Mouse (Mus musculus) intestine, embryonic 16.5 days (tissue): ENCODE results near the gene Prkn. TPM values are rescaled to one million over a fixed set of nuclear protein-coding genes. Genes with fewer than 3 reads are reported as not detected.

Source experiments
- ATAC-seq: fragments of 200-750 bp; cut with Nextera tagmentation; 2 replicates; pipeline ENCODE4 v1.8.0; 2017; ENCODE audit warnings: moderate TSS enrichment, moderate library complexity
- H3K27ac ChIP-seq: fragments of 300-500 bp; sonication (generic); 2 replicates; pipeline ENCODE4 v1.5.1; 2014; ENCODE audit warnings: mild to moderate bottlenecking, low read length
- H3K27me3 ChIP-seq: fragments of 300-500 bp; sonication (generic); replicated peaks from 2 replicates; pipeline ENCODE4 v1.6.1; 2014; ENCODE audit warnings: low read length, control low read depth, mixed read lengths; ENCODE audit not compliant: control insufficient read depth, insufficient read depth
- H3K36me3 ChIP-seq: fragments of 300-500 bp; sonication (generic); 2 replicates; pipeline ENCODE4 v1.6.1; 2014; ENCODE audit warnings: low read length, control low read depth; ENCODE audit not compliant: control insufficient read depth, insufficient read depth
- H3K4me1 ChIP-seq: fragments of 300-500 bp; sonication (generic); 2 replicates; pipeline ENCODE4 v1.6.1; 2014; ENCODE audit warnings: low read length, control low read depth, mixed read lengths; ENCODE audit not compliant: control insufficient read depth, insufficient read depth
- H3K4me2 ChIP-seq: fragments of 300-500 bp; sonication (generic); 2 replicates; pipeline ENCODE4 v1.6.1; 2014; ENCODE audit warnings: low read depth, low read length, control low read depth
- H3K4me3 ChIP-seq: fragments of 300-500 bp; sonication (generic); 2 replicates; pipeline ENCODE4 v1.5.1; 2014; ENCODE audit warnings: mild to moderate bottlenecking, low read length
- H3K9ac ChIP-seq: fragments of 300-500 bp; sonication (generic); 2 replicates; pipeline ENCODE4 v1.6.1; 2014; ENCODE audit warnings: low read depth, low read length
- H3K9me3 ChIP-seq: fragments of 300-500 bp; sonication (generic); 2 replicates; pipeline ENCODE4 v1.6.1; 2016; ENCODE audit warnings: low read length, control low read depth; ENCODE audit not compliant: control insufficient read depth
- WGBS: fragments of 180-500 bp; shearing (Covaris S2); extraction: QIAGEN DNeasy Blood & Tissue Kit; methylation state at CpG from one replicate; pipeline ENCODE4 v1.1.7; 2014; 5-methylcytosine and 5-hydroxymethylcytosine counted together
- polyA plus RNA-seq: library from polyadenylated mRNA; unstranded; fragments of >200 nt; fragmentation: Nextera tagmentation; extraction: Ambion mirVana; gene quantifications from 2 replicates; pipeline ENCODE4 v1.2.1, GENCODE M21; 2015

Prkn gene
- polyA plus RNA-seq, 1 experiment from 2014 or later: 1.3 TPM

GRCm38 (mm10) chr17:10959066-10959864 is 119.1 kb downstream of the Prkn start:
- Histone ChIP-seq H3K4me3 (no peak overlapping the region), H3K27ac (no peak overlapping the region), H3K4me2 (no peak overlapping the region), H3K36me3 (no peaks in the 10 kb centered on the region), H3K4me1 (no peaks in the 10 kb centered on the region), H3K9me3 (no peaks in the 10 kb centered on the region), H3K27me3 (no peaks in the 10 kb centered on the region), H3K9ac (no peak overlapping the region)
- ATAC-seq: no peak
- WGBS: 72% methylated on average over 10 of the region's 10 CpGs

DNA sequence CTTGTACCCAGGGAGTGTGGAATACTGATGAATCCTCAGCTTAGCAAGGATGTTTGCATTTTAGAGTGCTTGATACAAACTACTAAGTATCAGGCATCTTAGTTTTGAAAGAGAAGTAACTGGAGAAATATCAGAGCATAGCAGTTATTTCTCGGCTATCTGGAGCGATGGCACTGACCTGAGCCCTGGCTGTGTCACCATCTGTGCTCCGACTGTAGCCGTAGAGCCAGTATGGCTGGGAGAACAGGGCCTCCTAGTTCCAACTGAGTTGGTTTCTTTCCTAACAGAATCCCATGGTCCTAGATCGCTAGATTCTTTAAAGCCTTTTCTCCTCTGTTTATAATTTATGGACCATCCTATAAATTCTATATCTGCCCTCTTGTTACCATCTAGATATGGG is 122.0 kb downstream of the Prkn start:
- ATAC-seq: no peak
- WGBS: 90% methylated on average over 5 of the region's 5 CpGs

DNA sequence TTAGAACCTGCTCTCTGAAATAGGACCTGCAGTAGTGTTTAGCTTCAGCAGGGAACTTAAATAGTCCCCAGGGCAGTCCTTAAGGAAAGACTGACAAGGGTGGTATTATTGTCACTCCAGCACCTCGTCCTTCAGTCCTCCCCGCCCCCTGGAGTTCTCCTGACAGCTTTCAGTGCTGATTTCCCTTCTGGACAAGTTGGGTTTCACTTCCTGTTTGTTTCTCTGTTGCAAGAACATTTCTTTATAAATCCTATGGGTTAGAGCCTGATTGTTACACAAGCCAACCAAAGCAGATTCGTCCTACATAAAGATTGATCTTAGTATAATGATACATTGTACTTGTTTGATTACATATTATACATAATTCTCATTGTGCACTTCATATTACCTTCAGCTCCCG is 142.0 kb downstream of the Prkn start:
- Histone ChIP-seq H3K27ac (no peak overlapping the region), H3K27me3 (no peaks in the 10 kb centered on the region), H3K36me3 (no peaks in the 10 kb centered on the region), H3K9me3 (no peaks in the 10 kb centered on the region), H3K4me1 (no peaks in the 10 kb centered on the region), H3K9ac (no peak overlapping the region), H3K4me3 (no peak overlapping the region), H3K4me2 (no peak overlapping the region)
- ATAC-seq: no peak
- WGBS: 59% methylated on average over 4 of the region's 4 CpGs

More for the DNA sequence above, 122.0 kb downstream of the Prkn start:
- no peaks in the 10 kb centered on the region for H3K4me1 ChIP-seq
- no peak overlapping the region for H3K27ac ChIP-seq
- no peaks in the 10 kb centered on the region for H3K9me3 ChIP-seq
- no peaks in the 10 kb centered on the region for H3K27me3 ChIP-seq
- H3K36me3 ChIP-seq: no peaks in the 10 kb centered on the region
- H3K4me2 ChIP-seq: no peak overlapping the region
- H3K4me3 ChIP-seq: no peak overlapping the region
- H3K9ac ChIP-seq: no peak overlapping the region

GRCm38 (mm10) chr17:10987040-10987439 is 146.9 kb downstream of the Prkn start:
- Histone ChIP-seq H3K4me1 (no peaks in the 10 kb centered on the region), H3K4me3 (no peak overlapping the region), H3K36me3 (no peaks in the 10 kb centered on the region), H3K27me3 (no peaks in the 10 kb centered on the region), H3K9me3 (no peaks in the 10 kb centered on the region), H3K27ac (no peak overlapping the region), H3K4me2 (no peak overlapping the region), H3K9ac (no peak overlapping the region)
- 80% methylated on average over 4 of the region's 4 CpGs for WGBS
- no peak for ATAC-seq

- Histone ChIP-seq H3K27ac (no peak overlapping the region), H3K4me1 (no peaks in the 10 kb centered on the region), H3K9me3 (no peaks in the 10 kb centered on the region), H3K36me3 (no peaks in the 10 kb centered on the region), H3K9ac (no peak overlapping the region), H3K4me3 (no peak overlapping the region), H3K27me3 (no peaks in the 10 kb centered on the region), H3K4me2 (no peak overlapping the region)
- WGBS: 69% methylated on average over 5 of the region's 5 CpGs
- ATAC-seq: no peak
Observed at GRCm38 (mm10) chr17:10997291-10997690, 157.1 kb downstream of the Prkn start.

DNA sequence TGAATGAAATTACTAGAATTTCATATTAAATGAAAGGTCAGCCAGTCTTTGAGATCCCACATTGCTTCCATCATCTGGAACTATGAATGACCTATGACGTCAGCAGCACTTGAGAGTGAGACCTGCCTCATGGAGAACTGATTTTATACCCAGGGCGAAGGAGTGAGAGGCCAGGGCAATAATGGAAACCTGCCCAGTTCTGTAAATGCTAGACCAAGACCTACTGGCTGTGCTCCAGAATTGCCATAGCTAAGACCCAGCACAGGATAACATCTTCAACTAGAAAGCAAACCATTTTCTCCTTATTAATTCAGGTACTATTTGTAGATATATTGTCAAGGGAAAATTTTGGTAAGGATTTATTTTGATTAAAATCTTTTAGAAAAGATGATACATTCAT is 183.2 kb downstream of the Prkn start:
- no peak overlapping the region for H3K9ac ChIP-seq
- H3K4me1 ChIP-seq: no peaks in the 10 kb centered on the region
- H3K27me3 ChIP-seq: no peaks in the 10 kb centered on the region
- no peak overlapping the region for H3K4me3 ChIP-seq
- 77% methylated on average over 2 of the region's 2 CpGs for WGBS
- ATAC-seq: no peak
- no peaks in the 10 kb centered on the region for H3K36me3 ChIP-seq
- no peak overlapping the region for H3K27ac ChIP-seq
- H3K9me3 ChIP-seq: no peaks in the 10 kb centered on the region
- no peak overlapping the region for H3K4me2 ChIP-seq

DNA sequence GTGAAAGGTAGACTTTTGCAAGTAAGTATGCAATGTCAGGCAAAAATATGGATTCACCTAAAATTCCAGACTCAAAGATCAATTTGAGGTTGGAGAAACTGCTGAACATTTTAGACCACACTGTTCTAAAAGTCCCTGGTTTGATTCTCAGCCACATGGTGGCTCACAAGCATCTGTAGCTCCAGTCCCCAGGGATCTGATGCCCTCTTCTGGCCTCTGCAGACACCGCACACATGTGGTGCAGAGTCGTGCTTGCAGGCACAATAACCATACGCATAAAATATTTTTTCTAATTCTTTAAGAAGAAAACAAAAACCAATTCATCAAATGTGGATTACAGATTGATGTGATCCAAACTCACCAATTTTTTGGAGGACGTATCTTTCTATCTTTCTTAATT is 189.2 kb downstream of the Prkn start:
- ATAC-seq: no peak
- Histone ChIP-seq H3K27me3 (no peaks in the 10 kb centered on the region), H3K27ac (no peak overlapping the region), H3K36me3 (no peaks in the 10 kb centered on the region), H3K9me3 (no peaks in the 10 kb centered on the region), H3K4me1 (no peaks in the 10 kb centered on the region), H3K4me2 (no peak overlapping the region), H3K4me3 (no peak overlapping the region), H3K9ac (no peak overlapping the region)
- 91% methylated on average over 4 of the region's 4 CpGs for WGBS

DNA sequence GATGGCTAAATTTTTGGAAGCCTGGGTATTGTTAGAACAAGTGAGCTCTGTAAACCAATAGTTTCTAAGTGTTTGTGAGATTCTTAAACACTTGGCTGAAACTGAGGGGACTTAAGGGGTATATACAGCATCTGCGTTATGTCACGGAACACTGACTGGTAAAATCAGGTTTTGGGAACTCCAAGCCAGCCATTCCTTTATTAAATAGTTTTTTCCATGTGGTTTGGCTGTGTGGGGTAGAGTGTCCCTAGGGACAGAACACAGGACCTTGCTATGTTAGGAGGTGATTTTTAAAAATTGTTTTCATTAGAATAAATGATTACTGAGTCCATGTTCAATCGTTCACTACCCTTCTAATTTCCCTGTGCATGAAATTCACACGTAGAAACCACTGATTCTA is 190.8 kb downstream of the Prkn start:
- 67% methylated on average over 4 of the region's 4 CpGs for WGBS
- no peaks in the 10 kb centered on the region for H3K27me3 ChIP-seq
- no peak overlapping the region for H3K4me3 ChIP-seq
- no peak overlapping the region for H3K27ac ChIP-seq
- H3K9ac ChIP-seq: no peak overlapping the region
- no peak overlapping the region for H3K4me2 ChIP-seq
- no peak for ATAC-seq
- H3K36me3 ChIP-seq: no peaks in the 10 kb centered on the region
- no peaks in the 10 kb centered on the region for H3K4me1 ChIP-seq
- H3K9me3 ChIP-seq: no peaks in the 10 kb centered on the region

DNA sequence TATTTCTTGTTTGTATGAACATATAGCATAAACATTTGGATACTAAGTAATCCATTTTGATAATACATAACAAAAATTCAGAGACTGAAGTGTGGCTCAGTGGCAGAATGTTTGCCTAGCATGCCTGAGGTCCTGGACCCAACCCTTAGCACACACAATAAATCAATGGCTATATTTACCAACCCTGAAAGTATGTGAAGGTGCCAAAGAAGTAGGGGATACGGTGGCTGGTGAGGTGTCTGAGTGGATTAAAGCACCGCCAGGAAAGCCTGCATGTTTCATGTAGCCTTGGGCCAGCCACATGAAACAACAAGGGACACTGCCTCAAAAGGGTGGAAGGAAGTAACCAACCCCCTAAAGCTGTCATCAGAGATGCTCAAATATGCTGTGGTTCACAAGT is 192.2 kb downstream of the Prkn start:
- Histone ChIP-seq H3K27ac (no peak overlapping the region), H3K27me3 (no peaks in the 10 kb centered on the region), H3K36me3 (no peaks in the 10 kb centered on the region), H3K4me3 (no peak overlapping the region), H3K4me2 (no peak overlapping the region), H3K9ac (no peak overlapping the region), H3K9me3 (no peaks in the 10 kb centered on the region), H3K4me1 (no peaks in the 10 kb centered on the region)
- ATAC-seq: peak; percentile 58; the same call in 1 of the 2 replicates
- WGBS: 70% methylated on average over 2 of the region's 2 CpGs

DNA sequence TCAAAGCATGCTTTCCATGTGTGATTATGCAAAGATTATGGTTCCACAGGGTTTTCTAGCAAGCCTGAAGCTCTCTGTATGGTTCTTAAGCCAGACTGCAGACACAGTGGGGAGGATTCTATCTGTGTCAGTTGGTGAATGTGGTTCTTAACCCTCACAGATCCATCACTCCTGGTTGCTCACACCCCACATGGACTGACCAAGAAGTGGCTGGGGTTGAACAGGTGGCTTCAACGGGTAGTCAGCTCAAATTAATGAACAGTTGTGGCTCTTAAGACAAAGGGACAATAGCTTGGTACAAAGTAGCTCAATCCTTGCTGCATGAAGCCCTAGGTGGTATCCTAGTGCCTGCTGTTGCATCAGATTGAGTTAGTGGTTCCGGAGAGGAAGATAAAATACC is 193.4 kb downstream of the Prkn start:
- H3K9ac ChIP-seq: no peak overlapping the region
- H3K4me1 ChIP-seq: no peaks in the 10 kb centered on the region
- no peaks in the 10 kb centered on the region for H3K9me3 ChIP-seq
- H3K4me3 ChIP-seq: no peak overlapping the region
- WGBS: 73% methylated on average over 2 of the region's 2 CpGs
- no peak overlapping the region for H3K27ac ChIP-seq
- H3K27me3 ChIP-seq: no peaks in the 10 kb centered on the region
- no peak overlapping the region for H3K4me2 ChIP-seq
- no peak for ATAC-seq
- no peaks in the 10 kb centered on the region for H3K36me3 ChIP-seq
